Mouse (Mus musculus) monocyte, adult 59 days (primary cell): ENCODE measurements around the gene Vmn2r-ps130. TPM values are rescaled to one million over a fixed set of nuclear protein-coding genes. Genes with fewer than 3 reads are reported as not detected.

Source experiments
- total RNA-seq, 2 experiments: library from RNA; stranded (reverse); gene quantifications; one replicate each; pipeline ENCODE4 v1.2.4; 2023

Vmn2r-ps130 gene
- not detected for total RNA-seq

GRCm38 (mm10) chr17:23060866-23061265 is at the start of gene Vmn2r-ps130:
Gene Vmn2r-ps130, plus strand, starts transcription at chr17:23061166.

Other genes with a start within 250 kb of the Vmn2r-ps130 start
- gene Zfp945, start 194.0 kb upstream of the Vmn2r-ps130 start, total RNA-seq = 1 to 10 TPM; 6.5 to 7.3 TPM
- not detected for gene Vmn2r113, start 118.2 kb upstream of the Vmn2r-ps130 start, total RNA-seq
- 1 to 10 TPM; 1.5 to 3.2 TPM for gene Zfp40, start 132.1 kb downstream of the Vmn2r-ps130 start, total RNA-seq